Mouse (Mus musculus) embryonic facial prominence, embryonic 11.5 days (tissue): ENCODE measurements around the gene Mefv. TPM values are rescaled to one million over a fixed set of nuclear protein-coding genes. Genes with fewer than 3 reads are reported as not detected.

ENCODE experiments used
- ATAC-seq: fragments of 200-750 bp; cut with Nextera tagmentation; replicated peaks from 2 replicates; pipeline ENCODE4 v1.8.0; 2017; ENCODE audit warnings: low read depth; ENCODE audit not compliant: insufficient number of reproducible peaks, low FRiP score, low TSS enrichment
- DNase-seq: peaks from one replicate; pipeline ENCODE4 v3.0.0-alpha.2; 2015; ENCODE audit warnings: low spot score
- H3K27ac ChIP-seq: fragments of 300-500 bp; sonication (generic); replicated peaks from 2 replicates; pipeline ENCODE4 v1.5.1; 2014; ENCODE audit warnings: mild to moderate bottlenecking, low read depth, low read length, control low read depth
- H3K27me3 ChIP-seq: fragments of 300-500 bp; sonication (generic); 2 replicates; pipeline ENCODE4 v1.6.1; 2014; ENCODE audit warnings: mild to moderate bottlenecking, low read length, moderate library complexity, mixed read lengths; ENCODE audit not compliant: control insufficient read depth, insufficient read depth
- H3K36me3 ChIP-seq: fragments of 300-500 bp; sonication (generic); replicated peaks from 2 replicates; pipeline ENCODE4 v1.6.1; 2014; ENCODE audit warnings: low read depth, mild to moderate bottlenecking, low read length, moderate library complexity, mixed read lengths; ENCODE audit not compliant: control insufficient read depth, insufficient read depth
- H3K4me1 ChIP-seq: fragments of 300-500 bp; sonication (generic); 2 replicates; pipeline ENCODE4 v1.6.1; 2014; ENCODE audit warnings: low read length, mixed read lengths; ENCODE audit not compliant: control insufficient read depth, insufficient read depth
- H3K4me2 ChIP-seq: fragments of 300-500 bp; sonication (generic); 2 replicates; pipeline ENCODE4 v1.6.1; 2014; ENCODE audit warnings: low read depth, mild to moderate bottlenecking, control low read depth, low read length, moderate library complexity
- H3K4me3 ChIP-seq: fragments of 300-500 bp; sonication (generic); 2 replicates; pipeline ENCODE4 v1.5.1; 2014; ENCODE audit warnings: low read depth, low read length, control low read depth
- H3K9ac ChIP-seq: fragments of 300-500 bp; sonication (generic); replicated peaks from 2 replicates; pipeline ENCODE4 v1.6.1; 2014; ENCODE audit warnings: mild to moderate bottlenecking, control low read depth, low read length
- H3K9me3 ChIP-seq: fragments of 300-500 bp; sonication (generic); replicated peaks from 2 replicates; pipeline ENCODE4 v1.6.1; 2016; ENCODE audit warnings: mild to moderate bottlenecking, low read length, inconsistent platforms, mixed read lengths; ENCODE audit not compliant: control insufficient read depth
- WGBS: fragments of 180-500 bp; shearing (Covaris S2); extraction: QIAGEN DNeasy Blood & Tissue Kit; methylation state at CpG from one replicate; pipeline ENCODE4 v1.1.7; 2014; 5-methylcytosine and 5-hydroxymethylcytosine counted together
- polyA plus RNA-seq: library from polyadenylated mRNA; unstranded; fragments of >200 nt; fragmentation: Nextera tagmentation; extraction: Ambion mirVana; gene quantifications from 2 replicates; pipeline ENCODE4 v1.2.1, GENCODE M21; 2014

Gene Mefv
- not detected in 2 replicates for polyA plus RNA-seq

DNA sequence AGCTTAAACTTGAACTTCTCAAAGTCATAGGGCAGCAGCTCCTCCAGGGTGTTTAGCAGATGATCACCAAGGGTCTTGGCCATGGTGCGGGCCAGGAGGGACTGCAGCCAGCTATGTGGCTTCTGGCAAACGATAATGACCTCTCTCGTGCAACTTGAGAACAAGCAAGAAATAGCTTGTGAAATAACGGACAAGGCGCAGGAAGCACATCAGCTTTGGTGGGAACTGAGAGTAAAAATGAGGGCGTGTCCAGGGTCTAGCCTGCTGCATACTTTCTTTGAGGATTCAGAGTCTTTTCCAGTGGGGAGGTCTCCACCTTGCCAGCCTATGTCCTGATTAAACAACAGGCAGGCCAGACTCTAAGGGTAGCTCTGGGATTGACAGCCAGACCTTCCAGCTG is at the start of gene Mefv:
Mefv (minus strand) TSS at position 118 of the 400 bp plus-strand sequence.
- no peak within 1 kb of the TSS for H3K9ac ChIP-seq
- no peak within 1 kb of the TSS for H3K4me2 ChIP-seq
- no peaks in the 10 kb centered on the region for H3K36me3 ChIP-seq
- H3K9me3 ChIP-seq = no peaks in the 10 kb centered on the region
- WGBS = 86% methylated on average over 6 of the region's 6 CpGs
- H3K4me1 ChIP-seq = no peaks in the 10 kb centered on the region
- no peak within 1 kb of the TSS for H3K4me3 ChIP-seq
- H3K27me3 ChIP-seq = no peaks in the 10 kb centered on the region
- no peak within 1 kb of the TSS for H3K27ac ChIP-seq
- DNase-seq (no peak), ATAC-seq (no peak)

DNA sequence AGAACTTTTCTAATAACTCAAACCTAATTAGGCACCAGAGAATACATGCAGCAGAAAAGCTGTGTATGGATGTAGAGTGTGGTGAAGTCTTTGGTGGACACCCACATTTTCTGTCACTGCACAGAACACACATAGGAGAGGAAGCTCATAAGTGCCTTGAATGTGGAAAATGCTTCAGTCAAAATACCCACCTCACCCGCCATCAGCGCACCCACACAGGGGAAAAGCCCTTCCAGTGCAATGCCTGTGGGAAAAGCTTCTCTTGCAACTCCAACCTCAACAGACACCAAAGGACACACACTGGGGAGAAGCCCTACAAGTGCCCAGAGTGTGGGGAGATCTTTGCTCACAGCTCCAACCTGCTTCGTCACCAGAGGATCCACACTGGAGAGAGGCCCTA is 31.1 kb upstream of the Mefv start:
- Histone ChIP-seq H3K27ac (no peak overlapping the region), H3K4me3 (no peak overlapping the region), H3K9me3 (peaks cover 10% of the 10 kb centered on the region; the same call in 1 of the 2 replicates), H3K9ac (no peak overlapping the region), H3K36me3 (peaks cover 28% of the 10 kb centered on the region), H3K4me2 (no peak overlapping the region), H3K27me3 (no peaks in the 10 kb centered on the region), H3K4me1 (no peaks in the 10 kb centered on the region)
- WGBS = 91% methylated on average over 3 of the region's 3 CpGs
- no peak for DNase-seq
- ATAC-seq = no peak

DNA sequence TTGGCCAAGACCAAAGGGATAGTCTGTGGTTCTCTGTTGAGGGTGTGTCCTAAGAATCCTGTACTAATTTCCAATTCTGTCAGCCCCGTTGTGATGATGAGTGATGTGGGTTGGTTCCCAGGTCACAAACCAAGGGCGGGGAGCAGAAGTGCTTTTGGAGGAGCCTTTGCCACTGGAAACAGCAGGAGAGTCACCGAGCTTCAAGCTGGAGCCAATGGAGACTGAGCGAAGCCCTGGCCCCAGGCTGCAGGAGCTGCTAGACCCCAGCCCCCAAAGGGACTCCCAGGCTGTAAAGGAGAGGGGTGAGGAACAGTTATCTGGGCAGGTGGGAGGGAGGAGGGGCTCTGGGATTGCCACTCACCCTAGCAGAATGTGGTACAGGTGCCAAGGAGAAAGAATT is 27.8 kb upstream of the Mefv start:
- Histone ChIP-seq H3K27ac (no peak overlapping the region), H3K4me2 (peak overlapping the region; percentile 25), H3K27me3 (no peaks in the 10 kb centered on the region), H3K4me3 (peak overlapping the region; percentile 81; the same call in 1 of the 2 replicates), H3K9me3 (peaks cover 10% of the 10 kb centered on the region; the same call in 1 of the 2 replicates), H3K4me1 (no peaks in the 10 kb centered on the region), H3K9ac (no peak overlapping the region), H3K36me3 (peaks cover 25% of the 10 kb centered on the region)
- 93% methylated on average over 4 of the region's 4 CpGs for WGBS
- no peak for DNase-seq
- ATAC-seq = no peak

DNA sequence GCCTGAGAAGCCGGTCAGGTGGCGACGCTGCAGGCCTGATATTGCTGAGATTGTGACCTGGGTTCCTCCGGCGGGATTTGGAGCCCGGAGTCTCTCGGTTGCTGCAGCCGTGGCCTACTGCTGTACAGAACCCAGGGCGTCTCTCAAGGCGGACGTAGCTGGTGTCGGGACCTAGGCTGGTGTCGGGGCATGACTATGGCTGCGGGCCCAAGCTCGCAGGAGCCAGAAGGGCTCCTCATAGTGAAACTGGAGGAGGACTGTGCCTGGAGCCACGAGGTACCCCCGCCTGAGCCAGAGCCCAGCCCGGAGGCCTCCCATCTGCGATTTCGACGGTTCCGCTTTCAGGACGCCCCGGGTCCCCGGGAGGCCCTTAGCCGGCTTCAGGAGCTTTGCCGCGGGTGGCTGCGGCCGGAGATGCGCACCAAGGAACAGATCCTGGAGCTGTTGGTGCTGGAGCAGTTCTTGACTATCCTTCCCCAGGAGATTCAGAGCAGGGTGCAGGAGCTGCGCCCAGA is 26.3 kb upstream of the Mefv start:
- H3K4me3 ChIP-seq = peak overlapping the region; percentile 81
- DNase-seq (no peak), ATAC-seq (peak; percentile 74)
- peaks cover 6% of the 10 kb centered on the region; the same call in 1 of the 2 replicates for H3K9me3 ChIP-seq
- peak overlapping the region; percentile 77 for H3K9ac ChIP-seq
- H3K4me2 ChIP-seq = peak overlapping the region; percentile 85
- H3K36me3 ChIP-seq = peaks cover 12% of the 10 kb centered on the region
- H3K27me3 ChIP-seq = no peaks in the 10 kb centered on the region
- H3K4me1 ChIP-seq = no peaks in the 10 kb centered on the region
- under 1% methylated on average over 32 of the region's 32 CpGs for WGBS
- H3K27ac ChIP-seq = peak overlapping the region; percentile 57; the same call in 1 of the 2 replicates

DNA sequence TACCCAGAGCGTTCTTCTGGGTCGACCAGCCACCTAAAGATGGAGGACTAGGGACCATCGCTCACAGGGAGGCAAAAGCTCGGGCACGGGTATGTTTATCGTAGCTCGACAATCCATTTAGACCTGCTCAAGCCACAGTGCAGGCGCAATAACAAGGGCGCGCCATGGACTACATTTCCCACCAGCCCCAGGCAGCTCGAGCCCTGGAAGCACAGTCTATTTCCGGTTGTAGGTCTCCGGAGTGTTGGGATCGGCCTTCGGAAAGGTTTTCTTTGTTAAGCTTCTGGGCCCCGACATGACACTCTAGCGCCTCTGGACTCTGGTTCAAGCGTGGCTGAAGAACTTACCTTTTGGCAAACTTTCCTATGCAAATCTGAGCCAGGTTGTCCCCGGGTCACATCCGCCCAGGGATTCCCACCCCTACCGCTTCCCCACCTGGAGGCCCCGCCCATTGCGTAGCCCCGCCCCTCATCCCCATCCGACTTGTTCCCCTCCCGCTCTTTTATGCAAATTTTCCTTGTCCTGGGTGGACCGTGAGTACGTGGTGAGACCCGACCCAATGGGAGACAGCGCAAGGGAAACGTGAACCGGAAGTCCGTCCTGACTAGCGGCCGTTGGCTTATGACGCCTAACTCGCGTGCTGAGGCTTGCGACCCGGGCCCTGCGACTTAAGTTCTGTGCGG is 25.7 kb upstream of the Mefv start, which contains the start of gene Zfp263:
Zfp263 (plus strand) TSS at position 591 of the 683 bp plus-strand sequence.
- Histone ChIP-seq H3K4me2 (peak within 1 kb of the TSS; percentile 85), H3K27ac (peak within 1 kb of the TSS; percentile 57; the same call in 1 of the 2 replicates), H3K9ac (peak within 1 kb of the TSS; percentile 77), H3K4me3 (peak within 1 kb of the TSS; percentile 81), H3K4me1 (no peaks in the 10 kb centered on the region), H3K27me3 (no peaks in the 10 kb centered on the region), H3K36me3 (peaks cover 6% of the 10 kb centered on the region), H3K9me3 (peaks cover under 1% of the 10 kb centered on the region; the same call in 1 of the 2 replicates)
- WGBS = under 1% methylated on average over 42 of the region's 42 CpGs
- ATAC-seq (peak; percentile 99), DNase-seq (peak; percentile 98)

DNA sequence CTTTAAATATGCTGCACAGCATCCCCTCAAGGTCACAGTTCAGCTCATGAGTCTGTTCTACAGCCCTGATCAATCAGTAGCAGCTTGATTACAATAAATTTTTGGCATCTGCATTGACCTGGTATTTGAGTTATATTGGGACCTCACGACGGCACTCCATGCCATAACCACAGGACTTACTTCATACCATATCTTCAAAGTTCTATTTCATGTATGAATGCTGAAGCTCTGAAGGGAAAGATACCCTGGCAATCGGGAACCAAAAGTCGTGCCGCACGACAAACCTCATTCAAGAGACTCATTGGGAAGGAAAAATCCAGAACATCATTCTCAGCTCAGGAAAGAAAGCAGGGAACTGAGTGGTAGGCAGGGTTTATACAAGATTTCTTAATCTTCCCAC is 24.6 kb upstream of the Mefv start:
- no peak overlapping the region for H3K4me3 ChIP-seq
- no peak overlapping the region for H3K9ac ChIP-seq
- H3K9me3 ChIP-seq = no peaks in the 10 kb centered on the region
- DNase-seq (no peak), ATAC-seq (no peak)
- WGBS = 96% methylated on average over 6 of the region's 6 CpGs
- no peaks in the 10 kb centered on the region for H3K4me1 ChIP-seq
- H3K36me3 ChIP-seq = no peaks in the 10 kb centered on the region
- H3K27ac ChIP-seq = no peak overlapping the region
- H3K4me2 ChIP-seq = no peak overlapping the region
- no peaks in the 10 kb centered on the region for H3K27me3 ChIP-seq

DNA sequence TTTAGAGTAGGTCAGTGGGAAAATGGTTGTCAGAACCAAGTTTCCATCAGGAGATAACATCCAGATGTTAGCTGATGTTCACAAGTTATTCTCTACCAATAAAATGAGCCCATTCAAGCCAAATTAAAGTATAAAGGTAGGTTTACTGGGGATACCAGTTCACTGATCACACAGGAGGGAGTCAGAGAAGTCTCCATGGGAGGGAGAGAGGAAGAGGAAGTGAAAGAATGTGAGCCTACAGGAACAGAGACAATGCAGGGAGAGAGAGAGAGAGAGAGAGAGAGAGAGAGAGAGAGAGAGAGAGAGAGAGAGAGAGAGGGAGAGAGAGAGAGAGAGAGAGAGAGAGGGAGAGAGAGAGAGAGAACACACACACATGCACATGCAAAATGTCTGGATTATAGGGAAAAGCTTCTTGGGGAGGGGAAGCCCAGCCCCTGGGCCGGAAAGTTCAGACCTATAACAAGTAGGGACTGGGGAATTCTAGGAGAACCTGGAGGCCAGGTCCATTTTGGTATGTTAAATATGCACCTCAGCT is 15.4 kb upstream of the Mefv start:
- no peak overlapping the region for H3K9ac ChIP-seq
- H3K36me3 ChIP-seq = no peaks in the 10 kb centered on the region
- no peak overlapping the region for H3K27ac ChIP-seq
- H3K4me1 ChIP-seq = no peaks in the 10 kb centered on the region
- DNase-seq (no peak), ATAC-seq (no peak)
- no peak overlapping the region for H3K4me2 ChIP-seq
- H3K4me3 ChIP-seq = no peak overlapping the region
- WGBS = 65% methylated on average over 1 of the region's 1 CpGs
- H3K9me3 ChIP-seq = no peaks in the 10 kb centered on the region
- no peaks in the 10 kb centered on the region for H3K27me3 ChIP-seq

DNA sequence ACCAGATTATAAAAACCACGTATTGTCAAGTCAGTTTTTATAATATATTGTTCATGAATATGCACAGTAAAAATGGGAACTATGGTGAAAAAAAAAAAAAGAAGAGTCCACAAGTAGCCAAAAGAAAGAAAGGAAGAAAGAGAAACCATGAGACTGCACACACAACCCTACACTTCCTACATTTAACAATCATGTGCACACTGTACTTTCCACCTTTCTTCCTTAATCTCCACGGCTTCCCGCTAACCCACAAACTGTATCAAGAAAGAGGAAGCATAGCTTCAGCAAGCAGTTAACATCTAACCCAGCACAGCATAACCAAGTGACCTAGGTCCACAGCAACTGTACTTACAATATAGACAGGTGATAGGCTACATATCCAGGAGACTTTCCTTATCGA is 14.7 kb upstream of the Mefv start:
- Histone ChIP-seq H3K4me1 (no peaks in the 10 kb centered on the region), H3K36me3 (no peaks in the 10 kb centered on the region), H3K4me3 (no peak overlapping the region), H3K27me3 (no peaks in the 10 kb centered on the region), H3K9me3 (no peaks in the 10 kb centered on the region), H3K27ac (no peak overlapping the region), H3K9ac (no peak overlapping the region), H3K4me2 (no peak overlapping the region)
- no peak for ATAC-seq
- no peak for DNase-seq
- WGBS = 86% methylated on average over 4 of the region's 4 CpGs
